Mouse (Mus musculus) intestine, postnatal 0 days (tissue): ENCODE measurements at regions not wholly inside any gene's neighbourhood (a gene's known extent, or its start where the extent isn't known, plus 50 kb on each side); places are given as distances from the start of the nearest gene placed in this dataset.
A peak's percentile ranks its signal among the peaks of the same experiment; 100 is the strongest.

Source experiments
- ATAC-seq: fragments of 200-750 bp; cut with Nextera tagmentation; 2 replicates; pipeline ENCODE4 v1.8.0; 2017; ENCODE audit warnings: mild to moderate bottlenecking, moderate TSS enrichment, moderate library complexity
- H3K27ac ChIP-seq: fragments of 300-500 bp; sonication (generic); 2 replicates; pipeline ENCODE4 v1.5.1; 2014; ENCODE audit warnings: mild to moderate bottlenecking, low read depth, low read length, moderate library complexity
- H3K27me3 ChIP-seq: fragments of 300-500 bp; sonication (generic); replicated peaks from 2 replicates; pipeline ENCODE4 v1.6.1; 2014; ENCODE audit warnings: low read length, mixed read lengths; ENCODE audit not compliant: control insufficient read depth, insufficient read depth
- H3K36me3 ChIP-seq: fragments of 300-500 bp; sonication (generic); 2 replicates; pipeline ENCODE4 v1.6.1; 2014; ENCODE audit warnings: mild to moderate bottlenecking, moderate library complexity; ENCODE audit not compliant: control insufficient read depth, insufficient read depth
- H3K4me1 ChIP-seq: fragments of 300-500 bp; sonication (generic); replicated peaks from 2 replicates; pipeline ENCODE4 v1.6.1; 2014; ENCODE audit warnings: antibody characterized with exemption, low read length, mixed read lengths; ENCODE audit not compliant: control insufficient read depth, insufficient read depth
- H3K4me2 ChIP-seq: fragments of 300-500 bp; sonication (generic); replicated peaks from 2 replicates; pipeline ENCODE4 v1.6.1; 2014; ENCODE audit warnings: low read depth, mild to moderate bottlenecking, moderate library complexity
- H3K4me3 ChIP-seq: fragments of 300-500 bp; sonication (generic); 2 replicates; pipeline ENCODE4 v1.5.1; 2014; ENCODE audit warnings: low read depth, low read length
- H3K9ac ChIP-seq: fragments of 300-500 bp; sonication (generic); 2 replicates; pipeline ENCODE4 v1.6.1; 2014; ENCODE audit warnings: mild to moderate bottlenecking, low read depth, low read length
- H3K9me3 ChIP-seq: fragments of 300-500 bp; sonication (generic); 2 replicates; pipeline ENCODE4 v1.6.1; 2016; ENCODE audit warnings: mixed run types; ENCODE audit not compliant: control insufficient read depth
- CTCF ChIP-seq: sonication (generic); IDR thresholded peaks from 2 replicates; pipeline ENCODE4 v1.5.1; 2016; ENCODE audit warnings: low read depth, mild to moderate bottlenecking, control low read depth, antibody characterized with exemption, moderate library complexity
- WGBS: fragments of 180-500 bp; shearing (Covaris S2); extraction: QIAGEN DNeasy Blood & Tissue Kit; methylation state at CpG from one replicate; pipeline ENCODE4 v1.1.7; 2014; 5-methylcytosine and 5-hydroxymethylcytosine counted together

DNA sequence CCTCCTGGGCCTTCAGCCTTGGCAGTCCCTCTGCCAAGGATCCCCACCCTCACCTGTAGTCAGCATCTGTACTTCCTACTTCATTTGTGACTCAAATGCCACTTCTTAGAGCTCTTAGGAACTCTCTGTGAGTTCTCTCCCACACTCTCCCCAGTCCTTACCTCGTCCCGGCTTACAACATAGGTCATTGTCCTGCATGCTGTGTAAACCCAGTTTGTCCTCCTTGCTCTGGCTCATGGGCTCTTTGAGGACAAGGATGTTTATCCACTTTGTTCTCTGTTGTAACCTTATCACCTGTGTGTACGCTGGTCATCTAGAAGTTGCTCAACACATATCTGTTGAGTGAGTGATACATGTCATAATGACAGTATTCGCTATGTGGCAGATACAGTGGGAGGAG, 94.9 kb upstream of the Vps8 start:
- WGBS = 68% methylated on average over 4 of the region's 4 CpGs
- H3K4me1 ChIP-seq = peaks cover 8% of the 10 kb centered on the region; the same call in 1 of the 2 replicates
- H3K27ac ChIP-seq = no peak overlapping the region
- no peaks in the 10 kb centered on the region for H3K27me3 ChIP-seq
- no peak overlapping the region for H3K4me2 ChIP-seq
- TF ChIP-seq CTCF = no peak
- no peaks in the 10 kb centered on the region for H3K9me3 ChIP-seq
- no peaks in the 10 kb centered on the region for H3K36me3 ChIP-seq
- ATAC-seq = peak; percentile 62
- H3K9ac ChIP-seq = no peak overlapping the region
- H3K4me3 ChIP-seq = no peak overlapping the region

DNA sequence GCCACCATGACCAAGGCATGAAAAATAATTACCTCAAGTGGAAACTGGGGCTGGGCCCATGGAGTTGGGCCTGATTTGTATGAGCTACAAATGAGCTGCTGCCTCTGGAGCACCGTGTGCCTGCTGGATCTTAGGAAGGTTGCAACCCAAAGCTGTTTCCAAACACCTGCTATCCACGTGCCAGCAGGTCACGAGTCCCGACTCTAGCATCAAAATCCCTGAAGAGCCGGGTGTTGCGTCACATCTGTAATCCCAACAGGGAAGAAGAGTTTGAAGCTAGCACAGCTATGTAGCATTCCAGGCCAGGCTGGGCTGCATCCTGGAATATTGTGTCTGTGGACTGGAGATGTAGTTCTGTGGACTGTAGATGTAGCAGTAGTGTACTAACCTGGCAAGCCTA, 93.7 kb upstream of the Vps8 start:
- H3K36me3 ChIP-seq = no peaks in the 10 kb centered on the region
- no peak overlapping the region for H3K9ac ChIP-seq
- ATAC-seq = no peak
- H3K4me3 ChIP-seq = no peak overlapping the region
- H3K9me3 ChIP-seq = no peaks in the 10 kb centered on the region
- H3K27ac ChIP-seq = no peak overlapping the region
- H3K4me1 ChIP-seq = peaks cover 12% of the 10 kb centered on the region
- TF ChIP-seq CTCF = no peak
- no peaks in the 10 kb centered on the region for H3K27me3 ChIP-seq
- WGBS = 83% methylated on average over 6 of the region's 6 CpGs
- no peak overlapping the region for H3K4me2 ChIP-seq

DNA sequence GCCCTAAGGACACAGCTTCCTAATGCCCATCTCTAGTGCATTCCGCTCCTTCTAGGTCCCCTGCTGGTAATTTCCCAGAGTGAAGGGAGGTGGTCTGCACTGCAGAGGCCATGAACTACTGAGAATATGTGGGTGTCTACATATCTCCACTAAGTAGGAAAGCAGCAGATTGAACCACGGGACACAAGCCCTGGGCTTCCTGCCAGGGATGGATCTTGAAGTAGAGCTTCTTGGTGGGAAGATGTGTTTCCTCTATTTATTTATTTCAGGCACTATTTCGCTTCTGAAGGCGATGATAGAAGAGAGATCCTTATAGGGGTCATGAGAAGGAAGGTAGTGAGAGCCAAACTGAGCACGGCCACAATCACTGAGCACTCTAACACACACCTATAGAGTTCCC, 91.7 kb upstream of the Vps8 start:
- H3K36me3 ChIP-seq = no peaks in the 10 kb centered on the region
- H3K9me3 ChIP-seq = no peaks in the 10 kb centered on the region
- no peak overlapping the region for H3K4me2 ChIP-seq
- no peak overlapping the region for H3K4me3 ChIP-seq
- H3K27ac ChIP-seq = no peak overlapping the region
- H3K27me3 ChIP-seq = no peaks in the 10 kb centered on the region
- no peak overlapping the region for H3K9ac ChIP-seq
- peaks cover 14% of the 10 kb centered on the region for H3K4me1 ChIP-seq
- no peak for TF ChIP-seq CTCF
- ATAC-seq = no peak
- WGBS = 74% methylated on average over 5 of the region's 5 CpGs

DNA sequence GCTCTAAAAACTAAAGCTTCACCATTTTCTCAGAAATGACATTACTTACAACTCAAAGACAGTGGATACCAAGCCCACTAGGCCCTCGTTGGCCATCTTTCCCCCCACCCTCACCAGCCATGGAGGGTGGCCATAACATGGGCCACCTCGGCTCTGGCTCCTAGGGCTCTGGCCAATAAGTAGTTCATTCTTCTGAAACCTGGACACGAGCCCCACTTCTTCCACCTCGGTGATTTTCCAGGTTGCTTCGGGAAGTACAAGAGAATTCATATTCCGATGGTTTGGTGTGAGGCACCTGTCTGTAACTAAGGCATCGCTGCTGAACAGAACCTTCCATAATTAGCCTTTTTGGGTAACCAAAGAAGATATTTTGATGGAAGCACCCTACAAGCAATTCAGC, 90.5 kb upstream of the Vps8 start:
- Histone ChIP-seq H3K9me3 (no peaks in the 10 kb centered on the region), H3K27ac (peak overlapping the region; percentile 86; the same call in 1 of the 2 replicates), H3K4me1 (peaks cover 14% of the 10 kb centered on the region), H3K4me3 (peak overlapping the region; percentile 61), H3K27me3 (no peaks in the 10 kb centered on the region), H3K9ac (peak overlapping the region; percentile 70), H3K4me2 (peak overlapping the region; percentile 81), H3K36me3 (no peaks in the 10 kb centered on the region)
- ATAC-seq = no peak
- 40% methylated on average over 7 of the region's 7 CpGs for WGBS
- no peak for TF ChIP-seq CTCF

DNA sequence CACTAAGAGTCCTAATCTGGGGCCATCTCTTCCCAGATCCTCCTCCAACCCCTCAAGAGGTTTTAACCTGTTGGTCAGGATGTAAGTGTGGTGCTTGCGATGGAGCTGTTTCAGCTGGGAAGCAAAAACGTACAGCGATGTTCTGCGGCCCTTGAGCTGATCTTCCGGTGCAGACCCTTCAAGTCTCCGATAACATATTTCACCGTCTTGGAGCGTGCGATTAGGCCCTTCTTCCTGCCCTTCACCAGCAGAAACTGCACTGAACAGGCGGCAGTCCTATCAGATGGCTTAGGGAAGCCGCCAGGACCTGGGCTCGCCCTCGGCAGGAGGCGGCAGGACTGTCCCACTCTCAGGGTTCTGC, 90.1 kb upstream of the Vps8 start:
- H3K9ac ChIP-seq = peak overlapping the region; percentile 70
- TF ChIP-seq CTCF = no peak
- no peaks in the 10 kb centered on the region for H3K9me3 ChIP-seq
- peak overlapping the region; percentile 61 for H3K4me3 ChIP-seq
- H3K4me2 ChIP-seq = peak overlapping the region; percentile 81
- ATAC-seq = peak; percentile 12
- H3K36me3 ChIP-seq = no peaks in the 10 kb centered on the region
- no peaks in the 10 kb centered on the region for H3K27me3 ChIP-seq
- peaks cover 14% of the 10 kb centered on the region for H3K4me1 ChIP-seq
- under 1% methylated on average over 14 of the region's 14 CpGs for WGBS
- H3K27ac ChIP-seq = peak overlapping the region; percentile 86

DNA sequence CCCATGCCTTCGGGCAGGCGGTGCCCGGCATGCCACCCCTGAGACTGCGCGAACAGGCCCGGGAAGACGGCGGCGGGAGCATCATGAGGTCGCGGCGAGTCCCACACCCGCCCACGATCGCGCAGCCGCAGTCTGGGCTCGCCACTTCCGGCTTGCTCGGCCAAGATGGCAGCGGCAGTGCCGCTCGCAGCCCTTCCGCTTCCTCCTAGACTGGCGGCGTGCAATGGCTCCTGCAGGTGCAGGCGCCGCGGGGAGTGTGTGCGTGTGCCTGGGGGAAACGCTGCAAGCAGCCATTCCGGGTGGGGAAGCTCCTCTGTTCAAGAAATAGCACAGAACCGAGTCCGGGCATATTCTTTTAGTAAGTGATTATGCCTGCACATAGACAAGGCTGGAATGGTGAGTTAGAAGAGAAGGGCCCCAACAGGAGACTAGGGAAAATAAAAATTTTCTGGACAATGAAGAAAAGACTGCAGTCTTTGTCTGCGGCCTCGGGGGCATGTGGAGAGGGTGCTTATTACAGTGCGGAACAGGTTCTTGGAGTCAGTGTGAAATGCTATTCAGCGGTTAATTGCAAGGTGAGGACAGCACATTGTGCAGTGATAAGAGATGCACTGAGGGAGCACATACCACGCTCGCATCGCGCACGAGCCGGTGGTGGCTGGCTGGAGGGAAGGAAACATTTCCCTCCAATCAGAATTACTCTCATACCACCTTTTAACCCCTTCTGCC, 89.5 kb upstream of the Vps8 start:
- peak; percentile 26; the same call in 1 of the 2 replicates for TF ChIP-seq CTCF
- under 1% methylated on average over 44 of the region's 44 CpGs for WGBS
- H3K4me2 ChIP-seq = peak overlapping the region; percentile 81
- H3K27ac ChIP-seq = peak overlapping the region; percentile 86
- peak overlapping the region; percentile 61 for H3K4me3 ChIP-seq
- no peaks in the 10 kb centered on the region for H3K27me3 ChIP-seq
- peak overlapping the region; percentile 70 for H3K9ac ChIP-seq
- ATAC-seq = peak; percentile 90
- H3K9me3 ChIP-seq = no peaks in the 10 kb centered on the region
- no peaks in the 10 kb centered on the region for H3K36me3 ChIP-seq
- H3K4me1 ChIP-seq = peaks cover 14% of the 10 kb centered on the region
